Mouse (Mus musculus) liver, embryonic 14.5 days (tissue): Measurements from ENCODE around the gene Nkx2-3.

Experiments used
- CTCF ChIP-seq: IDR thresholded peaks from 2 replicates; pipeline ENCODE4 v1.5.1; 2016; ENCODE audit warnings: antibody characterized with exemption, low read depth, control low read depth
- EP300 ChIP-seq: IDR thresholded peaks from 2 replicates; pipeline ENCODE4 v1.6.1; 2016; ENCODE audit warnings: antibody characterized with exemption, low read depth

GRCm38 (mm10) chr19:43616415-43616861, 4.3 kb downstream of the Nkx2-3 start:
- TF ChIP-seq EP300, result no peak
- no peak for TF ChIP-seq CTCF
